Mouse (Mus musculus): Measurements from ENCODE around the gene Mob1b.

The Mob1b gene

DNA sequence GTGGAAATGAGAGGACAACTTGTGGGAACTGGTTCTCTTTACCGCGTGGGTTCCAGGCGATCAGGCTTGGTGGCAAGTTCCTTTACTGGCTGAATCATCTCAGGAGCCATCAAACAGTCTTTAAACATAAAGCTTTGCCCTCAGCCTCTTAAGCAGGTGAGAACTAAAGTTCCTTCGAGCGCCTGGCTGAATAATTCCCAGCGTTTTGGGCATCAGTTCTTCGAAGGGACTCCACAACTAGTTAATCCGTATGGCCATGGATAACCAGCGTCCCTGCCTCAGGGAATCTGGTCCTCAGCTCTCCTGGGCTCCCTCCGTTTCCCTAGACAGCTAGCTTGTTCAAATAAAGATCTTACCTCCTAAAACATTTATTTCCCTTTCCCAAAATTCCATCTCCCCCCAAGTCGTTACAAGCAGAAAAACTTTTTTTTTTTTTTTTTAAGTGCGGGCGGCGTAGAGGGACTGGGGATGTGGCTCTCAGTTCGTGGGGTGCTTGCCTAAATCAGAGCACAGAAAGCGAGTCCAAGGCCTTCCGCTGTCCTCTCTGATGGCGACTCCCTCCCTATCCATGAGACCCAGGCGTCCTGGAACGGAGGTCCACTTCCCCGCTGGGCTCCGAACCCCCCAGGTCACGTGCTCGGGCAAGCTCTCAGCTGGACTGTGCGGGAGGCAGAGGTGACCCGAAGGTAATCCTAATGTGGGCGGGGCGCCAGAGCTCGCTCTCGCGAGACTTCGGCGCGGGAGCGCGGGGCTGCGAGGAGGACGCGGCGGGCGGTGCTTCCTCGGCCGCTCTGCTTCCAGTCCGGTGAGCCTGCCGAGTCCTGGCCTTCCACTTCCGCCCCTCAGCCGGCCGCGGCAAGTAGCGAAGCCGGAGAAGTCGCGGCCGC is at the start of gene Mob1b:
Gene Mob1b (plus strand): TSS at position 740 of the 887 bp plus-strand sequence.
- DNase-seq = peak; percentile 99

DNA sequence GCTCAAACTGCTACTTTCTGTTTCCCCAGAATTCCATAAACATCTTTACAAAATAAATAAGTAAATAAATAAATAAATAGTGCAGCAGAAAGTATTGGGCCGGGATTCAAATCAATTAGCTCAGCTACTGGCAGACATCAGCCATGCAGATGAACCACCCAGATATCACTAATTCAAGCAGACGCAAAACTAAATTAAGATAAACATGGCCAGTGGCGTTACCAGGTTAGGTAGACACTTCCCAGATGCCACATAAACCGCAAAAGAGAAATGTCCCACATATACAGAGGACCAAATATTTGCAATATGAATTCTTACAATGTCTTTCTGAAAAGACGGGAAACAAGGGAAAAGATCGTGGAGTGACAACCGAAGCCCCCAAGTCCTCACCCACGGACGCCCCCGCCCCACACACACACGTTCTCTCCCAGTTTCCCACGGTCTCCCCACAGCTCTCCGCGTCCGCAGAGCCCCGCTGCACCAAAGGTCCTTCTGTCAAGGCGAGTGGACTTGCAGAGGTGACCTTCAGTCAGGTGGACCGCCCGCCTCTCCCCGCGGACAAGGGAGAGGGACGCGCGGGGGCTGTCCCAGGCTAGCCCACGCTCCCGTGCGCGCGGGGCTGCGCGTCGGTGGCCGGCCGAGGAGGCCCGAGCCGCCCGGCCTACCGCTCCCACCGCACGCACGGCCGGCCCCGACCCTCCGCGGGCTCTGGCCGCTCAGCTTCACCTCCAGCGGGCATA is 45.8 kb upstream of the Mob1b start:
- DNase-seq = peak; percentile 72

DNA sequence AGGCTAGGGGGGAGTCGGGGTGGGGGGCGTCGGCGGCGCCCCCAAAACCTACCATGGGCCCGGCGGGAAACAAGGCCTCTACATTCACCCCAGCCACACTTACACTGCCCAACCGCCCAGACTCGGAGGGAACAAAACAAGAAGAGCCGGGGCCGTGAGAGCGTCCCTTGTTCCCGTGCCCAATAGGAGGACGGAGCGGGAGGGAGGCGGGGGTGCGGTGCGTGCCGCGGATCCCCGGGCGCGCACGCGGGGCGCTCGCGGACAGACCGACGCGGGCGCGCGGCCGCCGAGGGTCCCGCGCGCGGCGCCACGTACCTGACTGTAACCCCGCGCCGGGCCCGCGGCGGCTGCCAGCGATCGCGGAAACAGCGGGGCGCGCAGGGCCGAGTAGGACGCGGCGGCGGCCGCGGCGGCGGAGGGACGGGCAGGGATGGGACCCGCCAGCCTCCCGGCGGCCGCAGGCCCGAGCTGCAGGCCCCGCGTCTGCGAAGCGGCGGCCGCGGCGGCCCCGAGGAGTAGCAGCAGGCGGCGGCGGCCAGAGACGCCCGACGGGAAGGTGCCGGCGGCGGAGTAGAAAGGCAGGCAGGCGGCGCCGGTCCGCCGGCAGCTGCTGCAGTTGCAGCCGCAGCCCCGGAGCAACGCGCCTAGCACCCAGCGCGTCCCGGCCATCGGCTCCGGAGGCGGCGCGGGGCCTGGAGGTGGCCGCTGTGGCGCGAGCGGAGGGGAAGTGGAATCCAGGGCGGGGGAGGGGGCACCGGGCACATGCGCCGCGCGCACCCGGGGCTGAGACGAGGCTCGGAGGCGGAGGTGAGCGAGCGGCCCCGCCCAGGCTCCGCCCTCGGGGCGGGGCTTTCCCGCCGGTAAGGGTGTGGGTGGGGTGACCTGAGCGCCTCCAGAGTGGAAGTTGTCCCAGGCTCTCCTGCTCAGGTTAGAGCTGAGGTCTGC is 44.9 kb upstream of the Mob1b start, which contains the start of gene Grsf1:
Gene Grsf1 (minus strand): TSS at position 729 of the 945 bp plus-strand sequence.
- peak; percentile 97 for DNase-seq

DNA sequence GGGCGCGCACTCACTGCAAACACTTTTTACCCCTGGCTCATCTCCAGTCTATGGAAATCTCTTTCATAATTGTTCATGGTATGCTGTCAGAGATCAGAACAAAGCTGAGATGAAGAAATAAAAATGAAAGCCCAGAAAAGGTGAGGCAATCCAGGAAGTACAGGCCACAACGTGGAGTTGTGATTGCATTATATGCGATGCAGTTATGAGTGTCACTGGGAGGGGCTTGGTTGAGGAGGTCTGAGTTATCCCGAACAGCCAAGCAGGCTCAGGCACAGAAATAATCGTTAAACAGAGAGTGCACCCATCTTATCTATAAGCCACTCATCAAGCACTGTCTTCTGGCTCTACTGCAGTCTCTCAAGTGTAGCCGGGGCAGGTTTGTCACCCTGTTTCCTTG is 41.7 kb upstream of the Mob1b start:
- no peak for DNase-seq

DNA sequence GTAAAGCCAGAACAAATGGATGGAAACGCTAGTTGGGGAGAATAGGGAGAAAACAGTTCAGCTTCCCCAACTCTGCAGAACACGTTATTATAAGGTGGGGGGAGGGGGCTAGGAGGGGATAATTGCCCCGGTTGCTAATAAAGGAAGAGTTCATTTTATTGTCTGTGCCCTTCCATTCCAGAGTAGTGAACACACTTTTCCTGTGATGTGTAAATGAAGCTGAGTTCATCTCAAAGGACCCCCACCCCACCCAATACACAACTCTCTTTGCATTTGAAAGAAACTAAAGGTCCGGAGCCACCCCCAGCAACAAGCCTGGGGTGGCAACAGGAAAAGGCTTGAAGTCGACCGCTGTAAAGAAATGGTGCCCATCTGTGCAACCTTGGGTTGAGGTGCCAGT is 41.3 kb upstream of the Mob1b start:
- DNase-seq = no peak

DNA sequence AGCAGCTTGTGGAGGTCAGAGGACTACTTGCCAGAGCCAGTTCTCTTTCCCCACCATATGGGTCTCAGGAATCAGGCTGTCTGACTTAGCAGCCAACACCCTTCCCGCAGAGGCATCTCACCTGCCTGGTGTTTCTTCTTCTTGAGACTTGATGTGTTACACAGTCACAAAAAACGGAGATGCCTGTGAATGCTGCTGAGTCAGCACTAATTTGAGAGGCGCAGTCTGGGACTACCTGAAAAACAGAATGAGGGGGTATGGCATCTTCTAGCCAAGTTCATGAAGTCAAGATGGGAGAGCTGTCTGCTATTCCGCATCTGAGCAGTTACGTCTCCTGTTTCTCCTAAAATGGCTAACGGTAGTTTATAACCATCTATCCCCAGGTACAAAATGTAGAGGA is 40.1 kb upstream of the Mob1b start:
- DNase-seq = no peak

DNA sequence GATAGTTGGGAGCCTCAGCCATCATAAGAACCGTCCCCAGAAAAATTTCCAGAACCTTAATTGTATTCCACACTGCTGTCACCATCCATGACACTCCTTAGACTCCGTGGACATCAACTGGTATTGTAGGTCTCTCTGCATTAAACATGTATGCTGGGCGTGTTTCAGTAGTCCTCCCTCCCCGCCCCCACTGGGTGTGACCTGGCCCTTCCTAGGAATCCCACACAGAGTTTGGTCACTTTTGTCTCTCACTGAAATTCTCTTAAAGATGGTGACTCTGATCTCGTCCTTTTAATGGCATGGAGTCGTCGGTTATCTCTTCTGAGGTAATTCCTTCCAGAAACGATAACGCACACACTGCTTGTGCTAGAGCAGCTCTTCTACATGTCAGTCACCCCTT is 36.9 kb upstream of the Mob1b start:
- no peak for DNase-seq

DNA sequence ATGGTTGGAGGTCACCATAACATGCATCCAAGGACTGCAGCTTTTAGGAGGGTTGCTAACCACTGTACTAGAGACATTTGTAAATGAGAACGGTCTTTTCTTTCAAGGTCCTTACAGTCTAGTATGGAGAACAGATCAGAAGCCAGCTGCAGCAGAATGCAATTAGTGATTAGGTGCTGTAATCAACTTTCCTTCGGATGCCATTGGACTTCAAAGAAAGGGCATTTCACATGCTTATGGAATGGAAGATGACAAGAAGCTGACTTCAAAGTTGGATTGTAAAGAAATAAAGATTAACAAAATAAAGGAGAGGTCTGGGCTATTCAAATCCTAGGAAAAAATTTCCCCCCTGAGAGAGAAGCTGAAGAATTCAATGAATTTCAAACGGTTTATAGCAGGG is 36.4 kb upstream of the Mob1b start:
- DNase-seq = no peak

DNA sequence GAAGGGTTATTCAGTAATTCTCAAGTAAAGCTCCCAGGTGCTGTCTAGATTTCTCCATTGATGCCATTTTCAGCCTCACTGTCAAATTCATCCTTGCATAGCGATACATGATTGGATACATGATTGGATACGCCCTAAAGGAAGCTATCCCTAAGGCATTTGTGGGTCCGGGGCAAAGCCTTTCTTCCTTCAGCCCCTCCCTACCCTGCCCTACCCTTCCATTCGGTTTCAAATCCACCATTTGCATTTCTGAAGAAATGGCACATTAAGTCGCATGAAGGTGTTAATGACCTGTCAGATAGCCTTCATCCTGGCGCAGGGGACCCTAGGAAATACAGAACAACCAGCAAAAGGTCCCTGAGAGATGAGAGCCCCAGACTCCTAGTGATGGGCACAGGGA is 35.3 kb upstream of the Mob1b start:
- no peak for DNase-seq

DNA sequence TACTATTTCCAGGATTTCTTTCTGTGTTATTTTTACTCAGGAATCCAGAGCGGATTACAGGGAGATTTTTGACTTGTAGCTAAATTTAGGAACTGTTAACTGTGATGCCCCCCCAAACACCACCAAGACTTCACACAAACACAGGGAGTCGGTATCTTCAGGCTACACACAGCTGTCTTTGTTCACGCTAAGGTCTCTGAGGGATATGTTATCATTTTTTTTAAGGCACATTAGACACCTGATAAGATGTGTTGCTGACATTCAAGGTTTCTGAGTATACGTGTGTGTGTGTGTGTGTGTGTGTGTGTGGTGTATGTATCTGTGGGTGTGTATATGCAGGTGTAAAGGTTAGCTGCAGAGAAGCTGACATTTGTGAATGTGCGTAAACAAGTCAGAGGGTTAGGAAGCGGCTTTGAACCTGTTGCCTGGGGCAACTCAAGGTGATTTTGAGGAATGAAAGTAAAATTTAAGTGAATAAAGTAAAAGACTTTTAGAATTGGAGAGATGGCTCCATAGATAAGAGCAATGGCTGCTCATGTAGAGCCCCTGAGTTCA is 34.8 kb upstream of the Mob1b start:
- no peak for DNase-seq

DNA sequence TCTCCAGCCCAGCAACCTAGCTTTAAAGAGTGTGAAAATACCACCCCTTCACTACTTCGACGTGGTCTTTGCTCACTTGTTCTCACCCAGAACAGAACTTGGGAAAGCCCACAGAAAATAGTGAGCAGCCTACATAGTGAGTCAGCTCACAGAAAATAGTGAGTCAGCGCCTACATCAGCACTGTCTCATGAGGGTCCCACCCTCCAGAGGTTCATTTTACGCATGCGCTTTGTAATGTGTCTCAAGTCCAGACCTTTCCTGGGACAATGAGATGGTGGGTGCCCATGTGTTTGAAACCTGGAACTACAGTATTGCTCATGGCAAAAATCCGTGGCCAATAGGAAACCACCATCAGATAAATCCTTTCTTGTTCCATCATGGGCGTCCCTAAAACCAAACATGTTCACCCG is 32.7 kb upstream of the Mob1b start:
- no peak for DNase-seq

DNA sequence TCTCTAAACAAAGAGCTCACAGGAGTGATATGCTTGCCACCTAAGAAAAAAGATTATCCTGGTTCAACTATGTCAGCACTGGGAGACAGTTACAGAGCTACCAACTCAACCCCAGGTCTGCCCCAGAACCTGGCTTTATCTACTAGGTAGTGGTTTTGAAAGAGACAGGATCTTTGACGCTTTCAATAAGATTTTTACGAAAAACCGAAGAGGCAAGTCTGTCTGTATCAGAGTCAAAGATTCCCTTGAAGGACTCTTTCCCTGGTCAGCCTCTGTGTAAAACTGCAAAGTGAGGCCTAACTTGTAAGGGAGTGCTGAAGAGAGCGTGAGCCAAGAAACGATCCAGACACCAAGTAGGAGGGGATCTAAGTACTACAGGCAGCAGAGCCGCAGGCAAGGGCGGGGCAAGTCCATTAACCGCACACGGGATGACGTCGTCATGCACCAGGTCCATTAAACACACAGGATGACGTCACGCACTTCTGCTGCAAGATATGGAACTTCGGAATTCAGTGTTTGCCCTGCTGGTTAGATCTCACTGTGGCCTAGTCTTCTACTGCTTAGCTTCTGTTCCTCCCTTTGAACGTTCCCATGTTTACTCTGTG is 32.0 kb upstream of the Mob1b start:
- DNase-seq = no peak

DNA sequence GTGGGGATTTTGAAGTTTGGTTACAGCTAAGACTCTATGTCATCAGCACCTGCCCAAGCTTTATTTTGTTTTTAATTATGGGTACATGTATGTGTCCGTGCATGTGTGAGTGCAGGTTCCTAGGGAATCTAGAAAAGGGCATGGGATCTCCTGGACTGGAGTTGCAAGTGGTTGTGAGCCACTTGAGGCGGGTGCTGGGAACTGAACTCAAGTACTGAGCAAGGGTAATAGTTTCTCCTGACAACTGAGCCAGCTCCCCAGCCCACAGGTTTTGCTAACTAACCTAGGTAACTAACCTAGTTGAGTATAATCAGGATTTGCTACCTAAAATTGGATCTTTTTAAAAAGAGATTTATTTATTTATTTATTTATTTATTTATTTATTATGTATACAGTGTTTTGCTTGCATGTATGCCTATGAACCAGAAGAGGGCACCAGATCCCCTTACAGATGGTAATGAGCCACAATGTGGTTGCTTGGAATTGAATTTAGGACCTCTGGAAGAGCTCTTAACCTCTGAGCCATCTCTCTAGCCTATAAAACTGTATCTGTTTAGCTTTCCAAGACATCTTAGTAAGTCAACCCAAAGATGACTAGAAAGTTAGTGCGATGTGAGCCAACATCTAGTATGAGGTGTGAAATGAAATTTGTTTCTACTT is 31.2 kb upstream of the Mob1b start:
- DNase-seq = peak; percentile 27

DNA sequence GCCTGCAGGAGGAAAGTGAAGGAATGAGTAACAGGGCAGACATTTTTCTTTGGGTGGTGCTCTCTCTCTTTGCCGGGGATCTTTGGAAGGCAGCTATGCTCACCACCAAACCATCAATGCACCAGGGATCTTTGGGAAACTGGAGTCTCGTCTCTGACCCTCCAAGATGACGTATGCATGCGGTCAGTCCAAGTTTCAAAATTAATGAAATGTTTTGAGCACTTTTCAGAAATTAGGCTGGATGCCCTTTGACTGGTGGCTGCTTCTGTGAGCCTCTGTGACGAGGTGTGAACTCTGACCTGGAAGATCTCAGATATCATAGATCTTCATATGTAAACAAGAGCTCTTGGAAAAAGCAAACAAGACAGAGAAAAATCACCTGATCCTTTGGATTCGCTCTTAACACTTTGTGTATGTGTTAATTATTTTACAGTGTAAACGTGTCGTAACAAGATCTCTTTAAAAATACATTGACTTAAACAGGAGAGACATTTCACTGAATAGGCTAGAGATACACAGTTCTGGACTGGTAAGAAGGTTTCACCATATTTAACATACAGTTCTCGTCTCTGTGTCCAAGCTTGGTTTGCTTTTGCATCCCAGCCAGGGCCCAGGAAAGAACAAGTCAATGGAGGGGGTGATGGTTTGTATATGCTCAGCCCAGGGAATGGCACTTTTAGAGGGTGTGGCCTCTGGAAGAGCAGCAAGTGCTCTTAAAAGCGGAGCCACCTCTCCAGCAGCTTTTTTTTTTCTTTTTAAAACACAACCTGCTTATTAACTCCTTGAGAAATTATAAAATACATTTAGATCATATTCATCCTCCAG is 29.8 kb upstream of the Mob1b start:
- DNase-seq = no peak

DNA sequence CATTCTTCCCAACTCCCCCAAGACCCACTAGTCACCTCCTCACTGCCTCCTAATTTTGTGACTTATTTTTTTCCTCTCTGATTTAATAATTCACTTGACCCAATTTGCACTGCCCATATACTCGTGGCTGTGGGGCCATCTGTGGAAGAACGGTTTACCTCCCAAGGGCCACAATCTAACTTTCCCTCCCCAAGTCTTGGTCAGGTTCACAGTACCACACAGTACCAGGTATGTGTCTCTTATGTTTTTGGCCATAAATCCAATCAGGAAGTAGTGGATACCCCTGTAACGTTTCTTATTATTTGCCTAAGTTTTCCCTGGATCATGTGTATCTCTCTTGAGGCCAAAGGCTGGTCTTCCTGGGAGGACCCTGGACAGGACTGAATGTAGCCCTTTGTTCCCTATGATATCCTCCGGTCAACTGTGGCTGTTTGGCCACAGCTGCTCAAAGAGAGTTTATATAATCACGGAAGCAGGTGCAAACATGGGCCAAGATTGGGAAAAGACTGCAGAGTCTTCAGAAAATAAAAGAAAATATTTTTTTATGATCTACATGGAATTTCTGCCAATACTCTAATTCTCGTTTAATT is 29.1 kb upstream of the Mob1b start:
- DNase-seq = no peak

DNA sequence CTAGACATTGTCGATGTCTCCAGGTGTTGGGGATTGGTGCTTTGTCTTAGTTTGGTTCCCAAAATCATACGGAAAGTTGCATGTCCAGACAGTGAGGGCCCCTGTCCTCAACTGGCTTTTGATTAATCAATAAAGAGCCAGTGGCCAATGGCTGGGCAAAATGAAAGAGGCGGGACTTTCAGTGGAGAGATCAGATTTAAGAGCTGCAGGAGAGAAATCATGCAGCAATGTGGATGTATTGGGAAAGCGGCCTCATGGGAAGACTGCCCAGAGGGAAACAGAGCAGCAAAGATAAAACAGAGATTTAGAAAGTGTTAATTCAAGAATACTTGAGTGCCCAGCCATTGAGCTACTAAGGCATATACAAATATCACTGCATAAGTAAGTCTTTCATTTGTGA is 28.1 kb upstream of the Mob1b start:
- DNase-seq = no peak

DNA sequence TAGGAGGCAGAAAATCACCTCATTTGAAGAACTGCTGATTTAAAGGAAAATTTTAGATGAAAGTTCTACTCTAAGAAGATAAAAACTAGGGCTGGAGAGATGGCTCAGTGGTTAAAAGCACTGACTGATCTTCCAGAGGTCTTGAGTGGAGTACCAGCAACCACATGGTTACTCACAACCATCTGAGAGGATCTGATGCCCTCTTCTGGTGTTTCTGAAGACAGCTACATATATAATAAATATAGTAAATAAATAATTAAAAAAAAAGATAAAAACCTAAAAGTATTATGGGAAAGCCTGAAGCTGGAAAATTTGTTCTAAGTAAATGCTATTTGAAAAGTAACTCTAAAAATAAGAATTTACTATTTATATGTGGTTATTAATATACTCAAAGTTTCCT is 27.6 kb upstream of the Mob1b start:
- DNase-seq = no peak

DNA sequence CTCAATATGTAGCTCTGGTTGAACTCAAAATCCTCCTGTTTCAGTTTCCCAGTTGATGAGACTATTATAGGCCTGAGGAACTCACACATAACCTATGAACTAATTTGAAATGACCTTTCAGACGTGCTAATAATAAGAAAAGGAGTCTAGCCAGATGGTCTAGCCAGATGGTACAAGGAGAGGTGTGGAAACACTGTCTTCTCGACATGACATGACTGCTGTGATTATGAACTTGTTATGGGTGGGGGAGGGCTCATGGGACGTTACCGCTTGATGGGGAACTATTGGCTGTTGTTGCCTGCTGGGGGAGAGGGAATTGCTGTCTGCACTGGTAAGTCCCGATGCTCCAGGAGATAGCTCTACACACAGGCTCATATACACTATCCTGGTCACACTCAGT is 23.4 kb upstream of the Mob1b start:
- no peak for DNase-seq

DNA sequence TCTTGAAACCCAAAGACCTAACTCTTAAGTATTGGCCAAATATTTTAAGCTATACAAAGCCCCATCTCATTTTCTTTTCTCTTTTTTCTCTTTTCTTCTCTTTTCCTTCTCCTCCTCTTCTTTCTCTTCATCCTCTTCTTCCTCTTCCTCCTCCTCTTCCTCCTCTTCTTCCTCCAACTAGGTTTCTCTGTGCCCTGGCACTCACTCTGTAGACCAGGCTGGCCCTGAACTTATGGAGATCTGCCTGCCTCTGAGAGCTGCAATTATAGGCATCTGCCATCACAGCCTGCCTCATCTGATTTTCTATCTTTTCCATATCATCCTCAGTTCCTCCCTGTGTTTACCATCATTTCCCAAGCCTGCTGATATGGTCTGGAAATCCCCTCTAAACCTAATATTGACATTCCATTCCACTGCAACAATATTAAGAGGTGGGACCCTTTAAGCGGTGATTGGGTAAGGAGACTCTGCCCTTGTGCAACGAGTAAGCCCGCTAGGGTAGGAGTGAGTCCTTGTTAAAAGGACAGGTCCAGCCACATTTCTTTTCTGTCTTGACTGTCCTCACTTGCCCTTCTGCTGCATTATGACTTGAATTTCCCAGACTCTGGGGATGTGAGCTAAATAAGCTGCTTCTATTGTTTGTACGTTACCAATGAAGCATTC is 21.3 kb upstream of the Mob1b start:
- no peak for DNase-seq

DNA sequence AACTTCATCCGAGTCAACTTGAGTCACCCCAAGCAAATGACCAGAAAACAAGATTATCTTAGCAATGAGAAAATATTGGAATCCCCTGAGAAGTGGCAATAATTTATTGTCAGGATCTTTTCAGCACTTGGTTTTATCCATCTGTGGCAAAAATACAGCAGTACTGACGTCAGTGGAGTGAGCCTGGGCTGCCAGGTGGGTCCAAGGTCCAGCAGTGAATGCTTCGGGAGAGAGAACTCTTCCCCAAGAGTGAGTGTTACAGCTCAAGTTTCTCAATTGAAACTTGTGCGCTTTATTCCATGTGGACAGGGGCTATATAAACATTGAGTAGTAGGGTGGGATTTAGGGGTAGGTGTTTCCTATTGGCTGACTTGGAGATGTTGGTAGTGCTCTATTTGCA is 18.6 kb upstream of the Mob1b start:
- peak; percentile 38 for DNase-seq

All from kidney, postnatal 14 days (tissue).